Mouse (Mus musculus) olfactory bulb, adult 2 months (tissue): ENCODE data around the gene 4930402H24Rik.

ENCODE experiments used
- CTCF ChIP-seq: fragments of 200-500 bp; IDR thresholded peaks from 2 replicates; pipeline ENCODE4 v1.5.1; 2012; ENCODE audit warnings: low read depth, mild to moderate bottlenecking, low read length, moderate library complexity; ENCODE audit not compliant: insufficient read depth
- POLR2A ChIP-seq: fragments of 200-500 bp; IDR thresholded peaks from 2 replicates; pipeline ENCODE4 v1.6.1; 2012; ENCODE audit warnings: mild to moderate bottlenecking, low read depth, low read length, moderate library complexity; ENCODE audit not compliant: insufficient read depth

- TF ChIP-seq CTCF: no peak
- TF ChIP-seq POLR2A: no peak
Observed at GRCm38 (mm10) chr2:130848313-130848712, 57.9 kb downstream of the 4930402H24Rik start.
